In genomic region chr4:98563082-98563481, GRCm38 (mm10) we compare ENCODE assay signal across 13 mouse cellular contexts.
A peak's percentile ranks its signal among the peaks of the same experiment; 100 is the strongest.
DNase-seq lines count a peak whose midpoint lies in the region; ATAC-seq and TF ChIP-seq lines count a peak whose summit lies in the region.
"Had no signal": no experiment of that assay in that cellular context is flagged by ENCODE, and none has a peak within 500 bp of the region (broad histone marks: within the 10 kb centered on the region; RNA-seq: fewer than 3 reads in every experiment).

No protein-coding gene starts in this region.

- H3K4me1 ChIP-seq in heart, embryonic 11.5 days (ENCODE audit: control insufficient read depth, insufficient read depth, low read length): peaks cover 17% of the 10 kb centered on the region
- peaks cover 17% of the 10 kb centered on the region for H3K4me1 ChIP-seq in lung, embryonic 14.5 days (ENCODE audit: insufficient read depth)
- H3K4me1 ChIP-seq in intestine, embryonic 15.5 days (replicated peaks): no peaks in the 10 kb centered on the region; the same call in 1 of the 2 replicates
- H3K4me1 ChIP-seq in olfactory bulb, adult 2 months (ENCODE audit: control insufficient read depth, insufficient read depth, low read length): peaks cover 8% of the 10 kb centered on the region

- no peaks in the 10 kb centered on the region for H3K27me3 ChIP-seq in heart, embryonic 11.5 days (ENCODE audit: control insufficient read depth, insufficient read depth, low read length)
- no peaks in the 10 kb centered on the region for H3K27me3 ChIP-seq in lung, embryonic 14.5 days (ENCODE audit: insufficient read depth, low read length)
- no peaks in the 10 kb centered on the region for H3K27me3 ChIP-seq in intestine, embryonic 15.5 days (replicated peaks)
- H3K27me3 ChIP-seq: midbrain, embryonic 15.5 days had no signal

- no peak overlapping the region for H3K4me2 ChIP-seq in heart, embryonic 11.5 days
- no peak overlapping the region for H3K4me2 ChIP-seq in lung, embryonic 14.5 days
- no peak overlapping the region for H3K4me2 ChIP-seq in intestine, embryonic 15.5 days (replicated peaks)
- H3K4me2 ChIP-seq: midbrain, embryonic 15.5 days had no signal

- no peak for TF ChIP-seq POLR2A in olfactory bulb, adult 2 months (IDR thresholded peaks at IDR 0.05; ENCODE audit: insufficient read depth, low read depth, low read length)

- H3K27ac ChIP-seq in heart, embryonic 11.5 days (ENCODE audit: low read depth, low read length): peak overlapping the region; percentile 75
- H3K27ac ChIP-seq in lung, embryonic 14.5 days (ENCODE audit: low read depth): peak overlapping the region; percentile 88
- H3K27ac ChIP-seq in intestine, embryonic 15.5 days: peak overlapping the region; percentile 58
- peak overlapping the region; percentile 36 for H3K27ac ChIP-seq in olfactory bulb, adult 2 months (ENCODE audit: insufficient read depth, low read depth, low read length)

- intact Hi-C loops in heart, postnatal 25 days (cut with DNase I): no loop called here

- H3K9me3 ChIP-seq in heart, embryonic 11.5 days (replicated peaks; ENCODE audit: control insufficient read depth, low read length): no peaks in the 10 kb centered on the region
- no peaks in the 10 kb centered on the region for H3K9me3 ChIP-seq in lung, embryonic 14.5 days (ENCODE audit: low read depth, low read length)
- no peaks in the 10 kb centered on the region for H3K9me3 ChIP-seq in intestine, embryonic 15.5 days
- H3K9me3 ChIP-seq: midbrain, embryonic 15.5 days had no signal

- H3K36me3 ChIP-seq in heart, embryonic 11.5 days (ENCODE audit: control insufficient read depth, insufficient read depth, low read length): no peaks in the 10 kb centered on the region
- no peaks in the 10 kb centered on the region for H3K36me3 ChIP-seq in lung, embryonic 14.5 days (ENCODE audit: insufficient read depth)
- H3K36me3 ChIP-seq in intestine, embryonic 15.5 days: no peaks in the 10 kb centered on the region
- H3K36me3 ChIP-seq: midbrain, embryonic 15.5 days had no signal

- no peak overlapping the region for H3K4me3 ChIP-seq in heart, embryonic 11.5 days (ENCODE audit: low read depth, low read length)
- no peak overlapping the region for H3K4me3 ChIP-seq in lung, embryonic 14.5 days (ENCODE audit: low read depth, low read length)
- no peak overlapping the region for H3K4me3 ChIP-seq in intestine, embryonic 15.5 days (replicated peaks)
- H3K4me3 ChIP-seq in olfactory bulb, adult 2 months (ENCODE audit: insufficient read depth, low read depth, low read length): no peak overlapping the region
- H3K4me3 ChIP-seq: midbrain, embryonic 15.5 days had no signal

- no peak overlapping the region for H3K9ac ChIP-seq in heart, embryonic 11.5 days (ENCODE audit: low read depth, low read length)
- no peak overlapping the region for H3K9ac ChIP-seq in lung, embryonic 14.5 days
- H3K9ac ChIP-seq in intestine, embryonic 15.5 days: no peak overlapping the region
- H3K9ac ChIP-seq: midbrain, embryonic 15.5 days had no signal

- ATAC-seq in heart, embryonic 11.5 days (replicated peaks; ENCODE audit: insufficient number of reproducible peaks, low FRiP score, low TSS enrichment): peak; percentile 49; the same call in 1 of the 2 replicates
- ATAC-seq in lung, embryonic 14.5 days (ENCODE audit: insufficient read depth): peak; percentile 48; the same call in 1 of the 2 replicates
- ATAC-seq in intestine, embryonic 15.5 days: no peak
- ATAC-seq: midbrain, embryonic 15.5 days had no signal

- DNase-seq in heart, postnatal 25 days (ENCODE audit: low spot score): no peak
- no peak for DNase-seq in lung, embryonic 14.5 days
- no peak for DNase-seq in lung, postnatal 10 days
- no peak for DNase-seq in cerebellum, adult 18-20 months
- DNase-seq in gastrocnemius, adult 18-20 months (ENCODE audit: low spot score): no peak
- DNase-seq: cerebellum, adult 11-12 months; layer of hippocampus, adult 9-11 months; right cerebral cortex, postnatal 14 days; thymus, postnatal 14 days had no signal

- 44% methylated on average over 5 of the region's 5 CpGs for WGBS in heart, embryonic 11.5 days (ENCODE audit: insufficient replicate concordance)
- 53% methylated on average over 5 of the region's 5 CpGs for WGBS in lung, embryonic 14.5 days
- WGBS in intestine, embryonic 15.5 days: 72% methylated on average over 5 of the region's 5 CpGs
- WGBS in olfactory bulb, adult 2 months: 56% methylated on average over 5 of the region's 5 CpGs

- no peak for TF ChIP-seq CTCF in lung, embryonic 14.5 days (IDR thresholded peaks at IDR 0.05; ENCODE audit: low read depth)
- no peak for TF ChIP-seq CTCF in olfactory bulb, adult 2 months (IDR thresholded peaks at IDR 0.05; ENCODE audit: insufficient read depth, low read depth, low read length)

Comparison
In these comparisons a context has a peak if more than half of its experiments do, and no peak if none do; other contexts are left out.
1. H3K27ac ChIP-seq: peak in every context shown above with its lines; median percentile 88 in lung, embryonic 14.5 days; 75 in heart, embryonic 11.5 days; 58 in intestine, embryonic 15.5 days; 36 in olfactory bulb, adult 2 months.